Mouse (Mus musculus) right cerebral cortex, adult 18-20 months (tissue): ENCODE measurements around the gene Galnt16.

Experiments used
- DNase-seq: peaks from one replicate; pipeline ENCODE4 v3.0.0; 2022; ENCODE audit warnings: mixed read lengths

Gene Galnt16

DNA sequence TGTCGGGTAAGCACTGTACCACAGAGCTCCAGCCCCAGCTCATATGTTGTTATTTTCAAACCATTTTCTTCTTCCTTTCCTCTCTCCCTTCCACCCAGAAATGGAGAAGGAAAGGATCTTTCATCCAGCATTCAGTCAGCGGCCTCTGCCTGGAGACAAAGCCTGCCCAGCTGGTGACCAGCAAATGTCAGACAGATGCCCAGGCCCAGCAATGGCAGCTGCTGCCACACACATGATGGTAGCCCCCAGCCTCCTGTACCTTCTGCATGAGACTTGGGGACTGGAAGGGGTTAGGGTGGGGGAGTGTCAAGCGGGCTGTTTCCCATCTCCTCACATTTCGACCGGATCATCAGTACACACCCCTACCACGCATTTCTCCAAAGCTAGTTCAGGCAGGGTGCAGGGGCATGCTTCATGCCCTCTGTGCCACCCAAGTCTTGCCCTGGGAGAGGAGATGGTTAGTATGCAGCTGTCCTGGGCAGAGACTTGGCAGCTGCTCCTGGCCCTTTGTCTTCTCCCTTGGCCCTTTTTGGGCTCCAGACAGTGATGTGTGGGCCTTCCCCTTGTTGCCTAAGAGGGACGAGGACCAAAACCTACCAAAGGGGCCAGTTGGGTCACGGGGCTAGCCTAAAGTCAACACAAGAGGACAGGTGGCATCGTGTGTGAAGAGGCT, 83.7 kb downstream of the Galnt16 start:
- DNase-seq, result no peak

- no peak for DNase-seq
Measured at GRCm38 (mm10) chr12:80602432-80602831, 84.4 kb downstream of the Galnt16 start.

DNA sequence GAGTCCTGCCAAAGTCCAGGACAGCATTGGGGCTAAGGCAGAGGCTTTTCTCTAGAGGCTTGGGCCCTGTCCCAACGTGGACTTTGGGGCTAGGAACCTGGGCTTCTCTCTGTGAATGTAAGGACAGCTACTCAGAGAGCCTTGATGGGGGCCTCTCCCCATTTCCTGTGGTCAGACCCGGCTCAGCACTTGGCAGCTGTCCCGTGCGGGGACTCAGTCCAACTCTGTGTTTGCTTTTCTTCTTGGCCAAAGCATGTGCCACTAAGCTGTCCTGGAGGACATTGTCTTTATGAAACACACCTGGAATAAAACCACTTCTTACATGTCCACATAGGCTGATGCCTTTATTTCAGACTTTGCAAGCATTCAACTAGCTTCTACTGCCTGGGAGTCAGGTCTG, 85.5 kb downstream of the Galnt16 start:
- DNase-seq, result no peak

DNA sequence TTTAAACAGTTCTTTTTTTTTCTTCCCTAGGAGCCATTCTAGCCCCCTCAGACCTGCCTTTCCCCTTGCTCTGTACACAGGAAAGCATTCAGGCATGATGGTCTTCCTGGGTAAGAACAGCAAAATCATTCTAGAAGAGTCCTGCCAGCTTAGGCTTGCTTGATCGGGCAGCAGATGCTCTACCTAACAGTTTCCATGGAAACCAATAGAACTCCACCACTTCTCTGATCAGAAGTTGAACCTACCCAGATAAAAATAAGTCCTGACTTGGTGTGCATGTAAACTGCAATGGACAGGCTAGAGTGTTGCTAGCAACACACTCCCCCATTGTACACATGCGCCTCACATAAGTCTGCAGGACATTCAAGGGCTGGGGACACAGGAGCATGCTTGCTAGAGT, 86.1 kb downstream of the Galnt16 start:
- DNase-seq, result peak; percentile 19

GRCm38 (mm10) chr12:80608576-80608975, 90.5 kb downstream of the Galnt16 start:
- no peak for DNase-seq

GRCm38 (mm10) chr12:80609928-80610327, 91.9 kb downstream of the Galnt16 start:
- DNase-seq, result no peak

DNA sequence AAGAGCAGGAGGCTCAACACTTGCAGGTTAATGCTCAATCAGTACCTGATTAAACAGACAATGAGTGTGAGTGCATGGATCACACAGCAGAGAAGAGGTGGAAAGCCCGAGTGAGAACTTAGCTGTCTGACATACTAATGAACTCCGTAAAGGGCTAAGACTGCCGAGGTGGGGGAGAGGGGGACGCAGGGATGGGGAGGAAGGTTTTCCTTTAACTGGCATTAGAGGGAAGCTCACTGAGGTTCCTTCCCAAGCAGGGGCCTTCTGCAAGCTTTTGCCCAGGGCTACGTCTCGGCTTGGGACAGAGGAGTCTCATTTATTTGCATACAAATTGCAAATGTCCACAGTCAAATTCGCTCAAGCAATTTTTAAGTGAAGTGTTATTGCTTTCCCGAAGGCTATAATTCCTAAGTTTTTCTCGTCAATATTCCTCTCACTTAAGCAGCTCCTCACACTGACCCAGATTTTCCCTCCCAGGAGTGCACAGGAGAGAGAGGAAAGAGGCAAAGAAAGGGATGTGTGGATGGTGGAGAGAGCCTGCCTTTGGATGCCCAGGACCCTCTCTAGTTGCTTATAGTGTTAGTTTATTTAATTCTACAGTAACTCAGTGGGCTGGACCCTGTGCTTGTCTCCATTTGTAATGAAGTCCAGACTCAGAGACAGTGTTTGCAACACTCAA, 94.2 kb downstream of the Galnt16 start:
- DNase-seq, result no peak

DNA sequence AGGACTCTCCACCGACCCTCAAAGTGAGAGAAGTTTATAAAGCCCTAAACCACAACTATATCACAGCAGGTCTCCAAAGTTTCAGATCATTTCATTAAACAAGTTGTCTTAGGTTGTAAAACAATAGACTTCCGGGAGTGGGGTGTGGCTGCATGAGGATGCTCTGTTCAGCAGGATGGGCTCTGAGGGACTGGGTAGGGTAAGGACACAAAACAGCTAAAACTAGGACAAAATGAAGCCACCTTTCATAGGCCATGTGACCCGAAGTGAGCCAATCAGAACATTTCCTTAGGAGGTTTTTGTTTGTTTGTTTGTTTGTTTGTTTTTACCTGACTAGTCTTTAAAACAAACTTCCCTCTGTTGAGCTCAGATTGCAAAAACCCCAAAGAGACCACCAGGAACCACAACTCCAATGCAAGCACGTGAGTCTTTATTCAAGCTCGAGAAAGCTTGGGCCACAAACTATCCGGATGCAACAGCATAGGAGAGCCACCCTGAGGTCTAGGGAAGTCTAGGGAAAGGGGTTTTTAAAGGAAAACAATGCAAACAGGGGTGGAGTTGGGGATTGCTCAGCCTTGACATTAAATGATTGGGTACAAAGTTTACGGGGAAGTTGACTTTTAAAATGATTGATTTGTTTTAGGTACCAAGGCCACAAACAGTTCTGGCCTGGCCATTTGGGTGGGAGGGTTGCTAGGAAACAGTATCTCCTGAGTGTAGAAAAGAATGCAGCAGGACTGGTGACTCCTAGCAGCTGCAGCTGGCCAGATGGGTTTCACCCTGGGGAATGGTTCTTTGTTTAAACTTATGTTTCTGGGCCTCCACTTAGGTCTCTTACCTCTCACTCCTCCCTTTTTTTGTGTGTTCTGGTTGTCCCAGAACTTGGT, 97.5 kb downstream of the Galnt16 start:
- no peak for DNase-seq

DNA sequence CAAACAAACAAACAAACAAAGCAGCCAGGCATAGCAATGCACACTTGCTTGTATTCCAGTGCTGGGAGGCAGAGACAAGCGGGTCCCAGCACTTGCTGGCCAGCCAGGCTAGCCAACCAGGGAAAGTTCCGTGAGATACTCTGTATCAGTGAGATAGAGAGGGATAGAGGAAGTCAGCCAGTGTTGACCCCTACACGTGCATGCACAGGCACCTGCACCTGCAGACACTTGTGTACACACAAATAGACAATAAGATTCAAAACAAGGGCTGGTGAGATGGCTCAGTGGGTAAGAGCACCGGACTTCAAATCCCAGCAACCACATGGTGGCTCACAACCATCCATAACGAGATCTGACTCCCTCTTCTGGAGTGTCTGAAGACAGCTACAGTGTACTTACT, 102.4 kb downstream of the Galnt16 start:
- DNase-seq, result no peak

- DNase-seq, result no peak
Measured at GRCm38 (mm10) chr12:80631790-80632189, 113.7 kb downstream of the Galnt16 start.

- DNase-seq, result peak; percentile 11
Measured at GRCm38 (mm10) chr12:80642725-80643692, 124.9 kb downstream of the Galnt16 start.

GRCm38 (mm10) chr12:80643693-80644505, 125.8 kb downstream of the Galnt16 start, which contains the start of the genes Slc39a9 and Erh:
Gene Slc39a9 (plus strand): TSS chr12:80643883.
Gene Erh (minus strand): TSS chr12:80644341.
- DNase-seq, result peak; percentile 96

GRCm38 (mm10) chr12:80644506-80644868, 126.4 kb downstream of the Galnt16 start:
- DNase-seq, result no peak

GRCm38 (mm10) chr12:80646377-80646776, 128.3 kb downstream of the Galnt16 start:
- no peak for DNase-seq

DNA sequence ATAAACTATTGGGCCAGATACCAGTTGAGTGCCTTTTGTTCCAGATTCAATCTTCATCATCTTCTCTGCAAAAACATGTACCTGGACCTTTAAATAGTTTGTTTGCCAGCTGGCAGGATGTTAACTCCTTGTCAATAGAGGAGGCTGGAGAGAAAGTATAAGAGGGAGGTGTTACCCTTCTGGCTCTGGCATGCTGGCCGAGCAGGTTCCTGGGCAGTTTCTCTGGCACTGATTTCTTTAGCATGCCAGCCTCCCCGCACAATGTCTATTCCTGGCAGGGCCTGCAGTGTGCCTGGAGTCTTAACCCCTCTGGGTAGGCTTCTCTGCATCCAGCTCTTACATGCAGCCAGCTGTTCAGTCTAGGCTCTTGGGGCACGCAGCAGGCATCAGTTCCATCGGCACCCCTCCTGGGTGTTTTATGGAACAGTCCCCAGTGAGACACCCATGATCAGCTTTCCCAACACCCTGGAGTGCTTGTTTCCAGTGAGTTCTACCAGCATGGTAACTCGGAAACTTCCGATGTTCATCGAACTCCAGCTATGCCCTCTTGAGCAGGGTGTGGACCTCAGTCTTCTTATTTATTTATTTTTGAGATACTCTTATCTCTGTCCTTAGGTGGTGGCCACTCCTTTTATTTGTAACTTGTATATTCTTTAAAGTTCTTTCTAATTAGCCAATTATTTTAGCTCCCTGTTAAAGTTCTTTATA, 136.0 kb downstream of the Galnt16 start:
- DNase-seq, result no peak

GRCm38 (mm10) chr12:80654659-80655025, 136.6 kb downstream of the Galnt16 start:
- DNase-seq, result no peak

DNA sequence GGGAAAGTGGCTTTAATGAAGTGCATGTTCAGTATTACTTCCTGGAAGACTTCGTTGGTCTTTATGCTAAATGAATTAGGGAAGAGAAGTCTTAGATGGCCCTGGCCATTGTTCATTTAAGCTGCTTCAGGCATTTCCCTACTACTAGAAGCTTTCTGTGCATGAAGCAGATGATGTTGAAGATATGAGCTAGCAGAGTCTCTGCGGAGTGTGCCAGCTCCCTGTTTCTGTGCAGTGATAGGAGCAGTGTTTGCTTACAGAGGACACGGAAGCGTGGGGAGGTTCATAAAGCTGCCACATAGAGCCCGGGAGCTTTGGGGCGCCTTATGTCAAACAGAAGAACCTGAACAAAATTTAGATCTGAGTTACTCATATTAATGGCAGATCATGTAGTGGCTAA, 140.6 kb downstream of the Galnt16 start:
- no peak for DNase-seq

DNA sequence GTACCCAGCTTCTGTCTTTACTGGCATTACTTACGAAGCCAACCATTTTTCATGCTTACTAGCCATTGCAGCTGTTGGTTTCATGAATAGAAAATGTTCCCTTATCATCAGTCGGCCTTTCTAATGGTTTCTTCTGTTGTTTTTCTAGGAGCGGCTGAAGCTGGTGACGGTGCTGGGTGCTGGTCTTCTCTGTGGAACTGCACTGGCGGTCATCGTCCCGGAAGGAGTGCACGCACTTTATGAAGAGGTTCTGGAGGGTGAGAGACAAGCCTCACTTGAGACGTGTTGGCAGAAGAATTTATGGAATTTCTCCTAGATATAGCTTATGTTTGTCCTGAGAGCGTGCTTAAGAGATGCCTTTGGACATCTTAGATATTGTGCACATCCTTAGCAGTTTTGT, 144.2 kb downstream of the Galnt16 start:
- no peak for DNase-seq

- no peak for DNase-seq
Measured at GRCm38 (mm10) chr12:80663935-80664334, 145.9 kb downstream of the Galnt16 start.

DNA sequence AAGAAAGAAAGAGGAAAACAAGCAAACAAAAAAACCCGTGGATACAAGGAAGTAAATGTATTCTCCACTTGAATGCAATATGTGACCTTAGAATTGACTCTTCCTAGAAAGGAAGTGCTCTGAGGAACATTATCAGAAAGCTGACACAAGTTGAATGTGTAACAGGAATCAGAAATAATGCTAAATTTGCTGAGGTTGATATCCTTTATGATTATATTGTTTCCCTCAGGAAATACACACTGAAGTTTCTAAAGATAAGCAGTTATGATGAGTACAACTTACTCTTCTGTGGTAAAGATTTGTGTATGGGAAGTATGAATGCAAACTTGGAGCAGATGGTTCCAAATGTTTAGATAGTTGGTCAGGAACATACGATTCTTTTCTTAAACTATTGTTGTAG, 150.3 kb downstream of the Galnt16 start:
- no peak for DNase-seq

GRCm38 (mm10) chr12:80673170-80673569, 155.1 kb downstream of the Galnt16 start:
- peak; percentile 49 for DNase-seq
